In genomic region chr4:123228270-123228669, GRCm38 (mm10) we compare ENCODE assay signal across 9 mouse cellular contexts. TPM values are rescaled to one million over a fixed set of nuclear protein-coding genes. Genes with fewer than 3 reads are reported as not detected.
DNase-seq lines count a peak whose midpoint lies in the region; ATAC-seq and TF ChIP-seq lines count a peak whose summit lies in the region.
"Had no signal": no experiment of that assay in that cellular context is flagged by ENCODE, and none has a peak within 500 bp of the region (broad histone marks: within the 10 kb centered on the region; RNA-seq: fewer than 3 reads in every experiment).

No protein-coding gene starts in this region.

- ATAC-seq in heart, embryonic 11.5 days (replicated peaks; ENCODE audit: insufficient number of reproducible peaks, low FRiP score, low TSS enrichment): 0 out of 2 replicates have a peak, but pooled peaks have one; percentile 9
- peak; percentile 81 for ATAC-seq in limb, embryonic 14.5 days (ENCODE audit: low FRiP score, low read depth)
- no peak; the same call in 1 of the 2 replicates for ATAC-seq in stomach, embryonic 16.5 days (ENCODE audit: insufficient read depth, low FRiP score)
- no peak; the same call in 1 of the 2 replicates for ATAC-seq in hindbrain, embryonic 12.5 days (ENCODE audit: low FRiP score)

- peaks cover 8% of the 10 kb centered on the region; the same call in 1 of the 2 replicates for H3K27me3 ChIP-seq in heart, embryonic 11.5 days (ENCODE audit: control insufficient read depth, insufficient read depth, low read length)
- H3K27me3 ChIP-seq in limb, embryonic 14.5 days (ENCODE audit: control insufficient read depth, insufficient read depth, low read length): 0 out of 2 replicates have a peak, but pooled peaks cover 10% of the 10 kb centered on the region
- no peaks in the 10 kb centered on the region for H3K27me3 ChIP-seq in stomach, embryonic 16.5 days (ENCODE audit: control insufficient read depth, insufficient read depth, low read length)
- peaks cover 14% of the 10 kb centered on the region for H3K27me3 ChIP-seq in hindbrain, embryonic 12.5 days

- DNase-seq in kidney, adult 9 months: peak; percentile 35
- no peak for DNase-seq in kidney, adult 18-20 months
- DNase-seq in limb, embryonic 14.5 days (ENCODE audit: low spot score): peak; percentile 53
- DNase-seq in adrenal gland, postnatal 14 days: no peak
- DNase-seq in cerebellum, postnatal 36 days: no peak

- no peaks in the 10 kb centered on the region for H3K36me3 ChIP-seq in heart, embryonic 11.5 days (ENCODE audit: control insufficient read depth, insufficient read depth, low read length)
- no peaks in the 10 kb centered on the region for H3K36me3 ChIP-seq in limb, embryonic 14.5 days (ENCODE audit: control insufficient read depth, insufficient read depth, low read length)
- no peaks in the 10 kb centered on the region for H3K36me3 ChIP-seq in stomach, embryonic 16.5 days (ENCODE audit: control insufficient read depth, insufficient read depth, low read length)
- H3K36me3 ChIP-seq in hindbrain, embryonic 12.5 days: no peaks in the 10 kb centered on the region
- H3K36me3 ChIP-seq: embryonic facial prominence, embryonic 12.5 days had no signal

- no peak overlapping the region for H3K4me3 ChIP-seq in heart, embryonic 11.5 days (ENCODE audit: low read depth, low read length)
- no peak overlapping the region for H3K4me3 ChIP-seq in limb, embryonic 14.5 days (replicated peaks; ENCODE audit: low read length)
- no peak overlapping the region for H3K4me3 ChIP-seq in stomach, embryonic 16.5 days (replicated peaks; ENCODE audit: low read length)
- no peak overlapping the region for H3K4me3 ChIP-seq in hindbrain, embryonic 12.5 days
- H3K4me3 ChIP-seq: embryonic facial prominence, embryonic 12.5 days had no signal

- TF ChIP-seq POLR2A in limb, embryonic 14.5 days (IDR thresholded peaks at IDR 0.05; ENCODE audit: borderline replicate concordance, extremely low read depth, insufficient read depth, insufficient read length): no peak

- H3K4me2 ChIP-seq in heart, embryonic 11.5 days: no peak overlapping the region
- H3K4me2 ChIP-seq in limb, embryonic 14.5 days (replicated peaks; ENCODE audit: low read depth, low read length, severe bottlenecking): no peak overlapping the region
- no peak overlapping the region for H3K4me2 ChIP-seq in stomach, embryonic 16.5 days (ENCODE audit: low read depth, low read length)
- H3K4me2 ChIP-seq in hindbrain, embryonic 12.5 days (replicated peaks): no peak overlapping the region
- H3K4me2 ChIP-seq: embryonic facial prominence, embryonic 12.5 days had no signal

- H3K27ac ChIP-seq in heart, embryonic 11.5 days (ENCODE audit: low read depth, low read length): peak overlapping the region; percentile 57
- H3K27ac ChIP-seq in limb, embryonic 14.5 days (replicated peaks; ENCODE audit: low read depth, low read length): no peak overlapping the region
- peak overlapping the region; percentile 56 for H3K27ac ChIP-seq in stomach, embryonic 16.5 days (ENCODE audit: low read length)
- no peak overlapping the region for H3K27ac ChIP-seq in hindbrain, embryonic 12.5 days

- no peak overlapping the region for H3K9ac ChIP-seq in heart, embryonic 11.5 days (ENCODE audit: low read depth, low read length)
- H3K9ac ChIP-seq in limb, embryonic 14.5 days (ENCODE audit: low read depth, low read length, severe bottlenecking): no peak overlapping the region
- H3K9ac ChIP-seq in stomach, embryonic 16.5 days (ENCODE audit: low read length): no peak overlapping the region
- H3K9ac ChIP-seq in hindbrain, embryonic 12.5 days: no peak overlapping the region

- H3K9me3 ChIP-seq in heart, embryonic 11.5 days (replicated peaks; ENCODE audit: control insufficient read depth, low read length): no peaks in the 10 kb centered on the region
- no peaks in the 10 kb centered on the region for H3K9me3 ChIP-seq in limb, embryonic 14.5 days (ENCODE audit: control insufficient read depth, low read length)
- no peaks in the 10 kb centered on the region for H3K9me3 ChIP-seq in stomach, embryonic 16.5 days (replicated peaks; ENCODE audit: control insufficient read depth, low read length)
- H3K9me3 ChIP-seq in hindbrain, embryonic 12.5 days (replicated peaks): no peaks in the 10 kb centered on the region
- H3K9me3 ChIP-seq: embryonic facial prominence, embryonic 12.5 days had no signal

- 17% methylated on average over 2 of the region's 2 CpGs for WGBS in heart, embryonic 11.5 days (ENCODE audit: insufficient replicate concordance)
- WGBS in limb, embryonic 14.5 days: 2% methylated on average over 2 of the region's 2 CpGs
- WGBS in stomach, embryonic 16.5 days: 22% methylated on average over 2 of the region's 2 CpGs
- WGBS in hindbrain, embryonic 12.5 days: 39% methylated on average over 2 of the region's 2 CpGs

- peaks cover 40% of the 10 kb centered on the region for H3K4me1 ChIP-seq in heart, embryonic 11.5 days (ENCODE audit: control insufficient read depth, insufficient read depth, low read length)
- H3K4me1 ChIP-seq in limb, embryonic 14.5 days (ENCODE audit: control insufficient read depth, insufficient read depth, low read length): peaks cover 16% of the 10 kb centered on the region
- peaks cover 20% of the 10 kb centered on the region for H3K4me1 ChIP-seq in stomach, embryonic 16.5 days (ENCODE audit: control insufficient read depth, insufficient read depth, low read length)
- H3K4me1 ChIP-seq in hindbrain, embryonic 12.5 days: peaks cover 15% of the 10 kb centered on the region

RNA-seq across cellular contexts. Expression of gene Heyl, which starts 5.1 kb away (rescaled TPM):
- polyA plus RNA-seq in heart, embryonic 11.5 days (2014; fragmentation: Nextera tagmentation; extraction: Ambion mirVana): 6.2 and 6.7 TPM in 2 replicates
- polyA plus RNA-seq in limb, embryonic 14.5 days (2012; rRNA removed): 8.9 and 11.1 TPM in 2 replicates
- 9.6 and 13.2 TPM in 2 replicates for polyA plus RNA-seq in limb, embryonic 14.5 days (2014; fragmentation: Nextera tagmentation; extraction: Ambion mirVana)
- polyA plus RNA-seq in stomach, embryonic 16.5 days (2015; fragmentation: Nextera tagmentation; extraction: Ambion mirVana): 18.5 and 21.3 TPM in 2 replicates
- total RNA-seq in adrenal gland, postnatal 14 days (2021): 14.1 and 17.8 TPM in 2 replicates
- 8.6 and 10.1 TPM in 2 replicates for polyA plus RNA-seq in hindbrain, embryonic 12.5 days (2016; fragmentation: Nextera tagmentation; extraction: Ambion mirVana)

RNA-seq across cellular contexts. Expression of gene Nt5c1a, which starts 27.0 kb away (rescaled TPM):
- 0.37 and 0.39 TPM in 2 replicates for polyA plus RNA-seq in heart, embryonic 11.5 days (2014; fragmentation: Nextera tagmentation; extraction: Ambion mirVana)
- polyA plus RNA-seq in limb, embryonic 14.5 days (2012; rRNA removed): 0.05 TPM in 1 of 2 replicates, not detected in the other
- not detected in 2 replicates for polyA plus RNA-seq in limb, embryonic 14.5 days (2014; fragmentation: Nextera tagmentation; extraction: Ambion mirVana)
- not detected in 2 replicates for polyA plus RNA-seq in stomach, embryonic 16.5 days (2015; fragmentation: Nextera tagmentation; extraction: Ambion mirVana)
- 23.8 and 25.4 TPM in 2 replicates for total RNA-seq in adrenal gland, postnatal 14 days (2021)
- polyA plus RNA-seq in hindbrain, embryonic 12.5 days (2016; fragmentation: Nextera tagmentation; extraction: Ambion mirVana): not detected in 2 replicates
- polyA plus RNA-seq: embryonic facial prominence, embryonic 12.5 days had no signal

RNA-seq across cellular contexts. Expression of gene Pabpc4, which starts 33.9 kb away (rescaled TPM):
- 64.9 and 83.5 TPM in 2 replicates for polyA plus RNA-seq in heart, embryonic 11.5 days (2014; fragmentation: Nextera tagmentation; extraction: Ambion mirVana)
- polyA plus RNA-seq in limb, embryonic 14.5 days (2012; rRNA removed): 147 and 207 TPM in 2 replicates
- polyA plus RNA-seq in limb, embryonic 14.5 days (2014; fragmentation: Nextera tagmentation; extraction: Ambion mirVana): 57.2 and 59.1 TPM in 2 replicates
- polyA plus RNA-seq in stomach, embryonic 16.5 days (2015; fragmentation: Nextera tagmentation; extraction: Ambion mirVana): 31.2 and 42.5 TPM in 2 replicates
- 98.4 and 98.6 TPM in 2 replicates for total RNA-seq in adrenal gland, postnatal 14 days (2021)
- polyA plus RNA-seq in hindbrain, embryonic 12.5 days (2016; fragmentation: Nextera tagmentation; extraction: Ambion mirVana): 36.1 and 36.4 TPM in 2 replicates

RNA-seq across cellular contexts. Expression of gene Hpcal4, which starts 45.2 kb away (rescaled TPM):
- 1.9 and 2.4 TPM in 2 replicates for polyA plus RNA-seq in heart, embryonic 11.5 days (2014; fragmentation: Nextera tagmentation; extraction: Ambion mirVana)
- 0.12 and 0.34 TPM in 2 replicates for polyA plus RNA-seq in limb, embryonic 14.5 days (2012; rRNA removed)
- 0.26 and 1.1 TPM in 2 replicates for polyA plus RNA-seq in limb, embryonic 14.5 days (2014; fragmentation: Nextera tagmentation; extraction: Ambion mirVana)
- 3.8 and 4.2 TPM in 2 replicates for polyA plus RNA-seq in stomach, embryonic 16.5 days (2015; fragmentation: Nextera tagmentation; extraction: Ambion mirVana)
- total RNA-seq in adrenal gland, postnatal 14 days (2021): 5.4 and 6.3 TPM in 2 replicates
- 2.7 and 3.7 TPM in 2 replicates for polyA plus RNA-seq in hindbrain, embryonic 12.5 days (2016; fragmentation: Nextera tagmentation; extraction: Ambion mirVana)

Comparison
In these comparisons a context has a peak if more than half of its experiments do, and no peak if none do; other contexts are left out.
1. DNase-seq: peak in kidney, adult 9 months (single experiment) and limb, embryonic 14.5 days (single experiment); none in kidney, adult 18-20 months (single experiment), adrenal gland, postnatal 14 days (single experiment) and cerebellum, postnatal 36 days (0 of 2).
2. ATAC-seq: peak in heart, embryonic 11.5 days (single experiment) and limb, embryonic 14.5 days (single experiment); none in stomach, embryonic 16.5 days (single experiment) and hindbrain, embryonic 12.5 days (single experiment).
3. H3K27ac ChIP-seq: peak in heart, embryonic 11.5 days (single experiment) and stomach, embryonic 16.5 days (single experiment); none in limb, embryonic 14.5 days (single experiment) and hindbrain, embryonic 12.5 days (single experiment).